Mouse (Mus musculus): ENCODE measurements around the gene Tpp2. TPM values are rescaled to one million over a fixed set of nuclear protein-coding genes. Genes with fewer than 3 reads are reported as not detected.
"Not testable (repeated sequence)": the region's sequence is repeated elsewhere in the genome, so short reads cannot be mapped to it uniquely, and the experiment has no call there.

The Tpp2 gene
- 64.0 and 70.9 TPM in 2 replicates for polyA plus RNA-seq (2016; fragmentation: Nextera tagmentation; extraction: Ambion mirVana)

DNA sequence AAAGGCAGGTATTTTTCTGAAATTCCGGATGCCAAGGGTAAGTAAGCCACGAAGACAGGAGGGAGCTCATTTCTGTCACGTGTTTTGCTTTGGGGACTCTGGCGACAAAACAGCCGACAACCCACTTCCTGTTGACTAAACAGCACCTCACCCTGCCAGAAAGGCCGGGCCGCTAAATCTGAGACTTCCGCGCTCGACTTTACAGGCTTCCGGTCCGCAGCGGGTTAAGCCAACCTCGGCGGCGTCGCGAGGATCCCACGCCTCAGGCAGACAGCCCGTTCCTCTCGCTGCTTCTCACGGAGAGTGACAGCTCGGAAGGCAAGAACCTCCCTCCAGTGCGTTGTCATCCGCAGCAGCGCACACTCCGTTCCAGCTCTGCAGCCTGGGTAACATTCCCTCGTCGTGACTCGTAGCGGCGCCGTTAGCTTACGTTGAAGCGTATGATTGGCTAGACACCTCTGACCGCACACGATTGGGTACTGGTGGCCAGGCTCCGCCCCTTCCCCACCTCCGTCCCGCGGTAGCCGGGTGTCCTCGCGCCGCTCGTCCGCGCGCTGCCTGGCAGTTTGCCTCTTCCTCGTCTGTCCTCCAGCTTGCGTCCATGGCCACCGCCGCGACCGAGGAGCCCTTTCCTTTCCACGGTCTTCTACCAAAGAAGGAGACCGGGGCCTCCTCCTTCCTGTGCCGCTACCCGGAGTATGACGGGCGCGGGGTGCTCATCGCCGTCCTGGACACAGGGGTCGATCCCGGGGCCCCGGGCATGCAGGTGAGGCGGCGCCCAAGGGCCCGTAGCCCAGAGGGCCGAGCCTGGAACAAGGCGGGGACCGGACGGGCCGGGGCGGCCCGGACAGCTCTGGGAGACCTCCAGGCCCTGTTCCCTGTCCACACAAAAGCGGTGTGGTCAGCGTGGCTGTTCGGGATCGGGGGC, at the start of gene Tpp2:
Gene Tpp2 (plus strand): TSS at position 160 of the 928 bp plus-strand sequence.
- Histone ChIP-seq H3K9me3 (replicated peaks) (no peaks in the 10 kb centered on the region), H3K36me3 (no peaks in the 10 kb centered on the region), H3K27me3 (no peaks in the 10 kb centered on the region), H3K4me2 (replicated peaks) (peak within 1 kb of the TSS; percentile 63), H3K4me3 (peak within 1 kb of the TSS; percentile 97), H3K4me1 (peaks cover 11% of the 10 kb centered on the region), H3K9ac (peak within 1 kb of the TSS; percentile 98), H3K27ac (peak within 1 kb of the TSS; percentile 94)
- peak; percentile 100 for ATAC-seq (ENCODE audit: low FRiP score)
- under 1% methylated on average over 76 of the region's 81 CpGs for WGBS

DNA sequence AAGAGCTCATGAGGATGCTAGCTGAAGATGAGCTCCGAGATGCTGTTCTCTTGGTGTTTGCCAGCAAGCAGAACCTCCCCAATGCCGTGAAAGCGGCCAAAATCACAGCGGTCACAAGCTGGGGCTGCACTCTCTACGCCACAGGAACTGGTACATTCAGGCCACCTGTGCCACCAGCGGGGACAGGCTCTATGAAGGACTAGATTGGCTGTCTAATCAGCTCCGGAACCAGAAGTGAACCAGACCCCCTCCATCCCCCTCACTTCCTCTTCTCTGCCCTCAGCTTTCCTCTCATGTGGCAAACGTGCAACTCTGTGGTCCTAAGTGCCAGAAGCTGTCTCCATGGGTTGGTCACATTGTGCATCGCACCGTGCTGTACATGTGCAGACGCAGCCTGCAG, 45.1 kb upstream of the Tpp2 start:
- not testable (repeated sequence) for H3K4me2 ChIP-seq (replicated peaks); H3K27ac ChIP-seq; H3K4me3 ChIP-seq; H3K9me3 ChIP-seq (replicated peaks); H3K4me1 ChIP-seq; H3K9ac ChIP-seq; ATAC-seq (ENCODE audit: low FRiP score); H3K36me3 ChIP-seq; H3K27me3 ChIP-seq
- 90% methylated on average over 11 of the region's 11 CpGs for WGBS

DNA sequence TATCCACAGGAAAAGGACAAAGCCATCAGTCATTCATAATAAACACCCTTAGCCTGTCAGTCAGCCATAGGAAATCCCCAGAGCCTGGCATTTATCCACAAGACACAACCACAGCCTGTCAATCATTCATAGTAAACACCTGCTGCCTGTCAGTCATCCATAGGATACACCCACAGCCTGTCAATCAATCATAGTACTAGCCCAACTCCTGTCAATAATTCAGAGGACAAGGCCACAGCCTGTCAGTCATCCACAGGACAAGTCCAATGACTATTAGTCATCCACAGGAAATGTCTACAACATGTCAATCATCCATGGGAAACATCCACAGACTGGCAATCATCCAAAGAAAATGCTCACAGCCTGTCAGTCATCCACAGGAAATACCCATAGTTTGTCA, 37.7 kb upstream of the Tpp2 start:
- ATAC-seq (ENCODE audit: low FRiP score): no peak
- Histone ChIP-seq H3K9me3 (replicated peaks) (no peaks in the 10 kb centered on the region), H3K27me3 (no peaks in the 10 kb centered on the region), H3K4me3 (no peak overlapping the region), H3K9ac (no peak overlapping the region), H3K36me3 (no peaks in the 10 kb centered on the region), H3K27ac (no peak overlapping the region), H3K4me2 (replicated peaks) (no peak overlapping the region), H3K4me1 (peaks cover 11% of the 10 kb centered on the region)

DNA sequence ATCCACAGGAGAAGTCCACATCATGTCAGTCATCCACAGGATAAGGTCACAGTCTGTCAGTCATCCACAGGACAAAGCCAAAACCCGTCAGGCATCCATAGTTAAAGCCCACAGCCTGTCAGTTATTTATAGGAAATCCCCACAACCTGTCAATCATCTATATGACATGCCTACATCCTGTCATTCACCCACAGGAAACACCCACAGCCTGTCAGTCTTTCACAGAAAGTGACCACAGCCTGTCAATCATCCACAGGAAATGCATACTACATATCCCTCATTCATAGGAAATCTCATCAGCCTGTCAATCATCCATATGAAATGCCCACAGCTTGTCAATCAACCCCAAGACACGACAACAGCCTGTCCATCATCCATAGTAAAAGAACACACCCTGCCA, 36.3 kb upstream of the Tpp2 start:
- Histone ChIP-seq H3K27me3 (no peaks in the 10 kb centered on the region), H3K4me3 (no peak overlapping the region), H3K9me3 (replicated peaks) (no peaks in the 10 kb centered on the region), H3K4me1 (peaks cover 11% of the 10 kb centered on the region), H3K4me2 (replicated peaks) (no peak overlapping the region), H3K9ac (no peak overlapping the region), H3K27ac (no peak overlapping the region), H3K36me3 (no peaks in the 10 kb centered on the region)
- 89% methylated on average over 2 of the region's 2 CpGs for WGBS
- no peak for ATAC-seq (ENCODE audit: low FRiP score)

DNA sequence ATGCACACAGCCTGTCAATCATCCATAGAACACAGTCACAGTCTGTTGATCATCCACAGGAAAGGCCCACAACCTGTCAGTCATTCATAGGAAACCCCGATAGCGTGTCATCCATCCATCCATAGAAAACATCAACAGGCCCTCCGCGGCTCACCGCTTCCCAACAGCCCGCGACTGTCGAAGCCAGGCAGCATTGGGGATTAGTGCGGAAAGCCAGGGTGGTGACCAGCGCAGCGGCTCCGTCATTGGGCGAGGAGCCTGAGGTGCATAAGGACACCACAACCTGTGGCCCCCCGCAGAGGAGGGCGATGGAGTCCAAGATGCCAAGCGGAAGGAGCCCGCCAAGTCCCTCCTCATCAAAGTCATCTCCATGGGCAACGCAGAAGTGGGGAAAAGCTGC, 35.5 kb upstream of the Tpp2 start:
- H3K9me3 ChIP-seq (replicated peaks): no peaks in the 10 kb centered on the region
- H3K4me1 ChIP-seq: peaks cover 11% of the 10 kb centered on the region
- no peaks in the 10 kb centered on the region for H3K27me3 ChIP-seq
- 80% methylated on average over 18 of the region's 18 CpGs for WGBS
- H3K4me3 ChIP-seq: no peak overlapping the region
- no peak overlapping the region for H3K9ac ChIP-seq
- H3K36me3 ChIP-seq: no peaks in the 10 kb centered on the region
- no peak overlapping the region for H3K27ac ChIP-seq
- ATAC-seq (ENCODE audit: low FRiP score): no peak
- no peak overlapping the region for H3K4me2 ChIP-seq (replicated peaks)

DNA sequence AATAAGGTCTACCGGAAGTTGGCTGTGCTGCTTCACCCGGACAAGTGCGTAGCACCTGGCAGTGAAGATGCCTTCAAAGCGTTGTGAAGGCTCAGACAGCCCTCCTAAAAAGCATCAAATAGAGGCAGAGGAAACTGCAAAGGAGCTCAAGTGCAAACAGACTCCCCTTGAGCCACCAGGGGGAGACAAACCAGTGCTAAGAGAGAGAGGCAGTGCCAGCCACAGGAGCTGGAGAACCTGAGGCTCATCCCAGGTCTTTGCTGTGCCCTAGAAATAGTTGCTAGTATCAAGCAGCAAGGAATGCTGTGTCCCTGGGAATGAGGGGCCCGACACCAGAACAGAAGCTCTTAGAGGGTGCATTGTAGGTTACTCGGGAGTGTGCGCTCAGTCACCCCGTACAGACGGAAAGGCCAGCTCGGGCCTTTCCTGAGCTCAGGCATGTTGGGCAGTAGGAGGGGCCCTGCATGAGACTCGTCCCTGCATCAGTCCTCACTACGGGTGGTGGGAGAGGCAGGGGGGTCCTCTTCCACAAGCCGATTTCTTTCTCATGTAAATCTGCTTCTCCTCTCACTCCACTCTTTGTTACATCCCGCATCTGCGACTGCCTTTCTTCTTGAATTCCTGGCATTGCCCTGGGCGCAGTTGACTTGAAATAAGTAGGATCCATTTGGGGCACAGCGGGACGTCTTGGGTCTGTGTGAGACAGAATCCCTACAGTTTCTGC, 34.3 kb upstream of the Tpp2 start:
- H3K9me3 ChIP-seq (replicated peaks): no peaks in the 10 kb centered on the region
- peak overlapping the region; percentile 33 for H3K4me3 ChIP-seq
- H3K36me3 ChIP-seq: no peaks in the 10 kb centered on the region
- WGBS: 13% methylated on average over 18 of the region's 18 CpGs
- no peak overlapping the region for H3K27ac ChIP-seq
- H3K4me2 ChIP-seq (replicated peaks): peak overlapping the region; percentile 57
- ATAC-seq (ENCODE audit: low FRiP score): peak; percentile 85
- H3K9ac ChIP-seq: 0 out of 2 replicates have a peak overlapping the region, but pooled peaks have one; percentile 50
- H3K27me3 ChIP-seq: no peaks in the 10 kb centered on the region
- peaks cover 11% of the 10 kb centered on the region for H3K4me1 ChIP-seq

DNA sequence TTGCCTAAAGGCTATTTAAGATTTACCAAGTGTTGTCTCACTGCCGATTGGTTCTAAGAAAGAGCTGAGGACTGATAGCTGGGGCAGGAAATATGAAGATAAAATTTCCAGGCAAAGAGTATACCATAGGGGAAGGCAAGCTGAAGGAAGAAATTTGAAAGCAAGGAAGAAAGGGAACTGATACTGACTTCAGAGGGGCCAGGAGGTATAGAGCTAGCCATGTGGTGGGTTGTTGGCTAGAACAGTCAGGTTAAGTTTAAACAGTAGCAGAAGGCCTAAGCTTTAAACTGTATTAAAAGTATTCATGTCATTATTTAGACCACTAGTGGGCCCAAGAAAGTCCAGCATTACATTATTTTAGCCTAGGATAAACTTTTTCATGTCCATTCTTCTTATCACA, 31.0 kb upstream of the Tpp2 start:
- Histone ChIP-seq H3K9me3 (replicated peaks) (no peaks in the 10 kb centered on the region), H3K4me1 (peaks cover 11% of the 10 kb centered on the region), H3K27ac (no peak overlapping the region), H3K27me3 (no peaks in the 10 kb centered on the region), H3K4me2 (replicated peaks) (no peak overlapping the region), H3K36me3 (no peaks in the 10 kb centered on the region), H3K9ac (no peak overlapping the region), H3K4me3 (no peak overlapping the region)
- WGBS: 85% methylated on average over 1 of the region's 1 CpGs
- no peak for ATAC-seq (ENCODE audit: low FRiP score)

DNA sequence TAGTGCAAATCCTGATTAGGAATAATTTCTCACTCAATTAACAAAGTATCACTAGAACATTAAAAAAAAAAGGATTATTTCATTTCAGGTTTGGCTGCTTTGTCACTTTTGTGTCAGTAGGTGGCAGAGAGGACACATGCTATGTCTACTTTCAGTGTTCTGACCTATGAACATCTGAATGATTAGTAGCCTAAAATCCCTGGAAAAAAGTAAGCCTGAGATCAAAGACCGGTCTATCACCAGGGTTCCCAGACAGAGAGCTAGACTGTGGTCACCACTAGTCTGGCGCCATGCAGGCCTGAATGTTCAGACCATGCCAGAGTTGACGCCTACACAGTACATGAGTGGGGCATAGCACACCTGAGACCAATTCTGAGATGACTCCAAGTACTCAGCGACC, 30.6 kb upstream of the Tpp2 start:
- no peak overlapping the region for H3K9ac ChIP-seq
- no peaks in the 10 kb centered on the region for H3K9me3 ChIP-seq (replicated peaks)
- H3K4me2 ChIP-seq (replicated peaks): no peak overlapping the region
- H3K4me1 ChIP-seq: peaks cover 11% of the 10 kb centered on the region
- WGBS: 77% methylated on average over 4 of the region's 4 CpGs
- no peak overlapping the region for H3K4me3 ChIP-seq
- ATAC-seq (ENCODE audit: low FRiP score): no peak
- no peak overlapping the region for H3K27ac ChIP-seq
- no peaks in the 10 kb centered on the region for H3K27me3 ChIP-seq
- no peaks in the 10 kb centered on the region for H3K36me3 ChIP-seq

DNA sequence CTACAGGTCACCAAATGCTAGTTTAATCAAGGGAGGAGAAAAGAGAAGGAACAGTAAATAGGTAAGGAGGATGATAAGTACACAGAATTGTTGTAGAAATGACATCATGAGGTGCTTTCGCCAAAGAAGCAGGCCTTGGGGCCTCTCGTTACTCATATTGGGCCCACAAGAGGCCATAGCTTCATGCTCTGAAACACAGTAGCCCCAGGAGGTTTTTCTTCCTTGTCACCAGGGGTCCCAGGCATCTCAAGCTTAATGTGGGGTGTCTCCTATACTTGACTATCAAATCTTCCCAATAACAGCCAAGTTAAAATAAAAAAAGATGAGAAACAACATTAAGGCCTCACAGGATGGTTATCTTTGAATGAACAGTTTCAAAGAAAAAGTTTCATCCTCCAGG, 18.0 kb upstream of the Tpp2 start:
- Histone ChIP-seq H3K27ac (no peak overlapping the region), H3K27me3 (no peaks in the 10 kb centered on the region), H3K4me1 (no peaks in the 10 kb centered on the region), H3K4me2 (replicated peaks) (no peak overlapping the region), H3K4me3 (no peak overlapping the region), H3K9ac (no peak overlapping the region), H3K9me3 (replicated peaks) (no peaks in the 10 kb centered on the region), H3K36me3 (no peaks in the 10 kb centered on the region)
- 63% methylated on average over 2 of the region's 2 CpGs for WGBS
- ATAC-seq (ENCODE audit: low FRiP score): no peak

DNA sequence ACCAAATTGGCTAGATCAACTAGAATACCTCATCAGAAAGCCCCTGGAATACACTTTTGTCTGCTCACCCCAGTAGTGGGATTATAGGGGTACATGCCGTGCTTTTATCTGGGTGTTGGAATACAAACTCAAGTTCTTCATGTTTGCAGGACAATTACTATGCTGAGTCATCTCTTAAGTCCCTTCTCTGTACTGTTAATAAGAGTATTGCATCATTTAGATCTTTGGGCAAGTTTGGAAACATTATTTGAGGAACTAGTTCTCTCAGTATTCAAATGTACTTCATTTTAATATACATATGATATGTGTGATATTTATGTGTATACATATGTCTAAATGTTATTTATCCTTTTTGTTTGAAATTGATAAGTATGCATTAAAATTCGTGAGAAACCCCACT, 16.6 kb upstream of the Tpp2 start:
- no peak for ATAC-seq (ENCODE audit: low FRiP score)
- no peaks in the 10 kb centered on the region for H3K9me3 ChIP-seq (replicated peaks)
- no peak overlapping the region for H3K9ac ChIP-seq
- H3K4me3 ChIP-seq: no peak overlapping the region
- no peak overlapping the region for H3K27ac ChIP-seq
- H3K27me3 ChIP-seq: no peaks in the 10 kb centered on the region
- WGBS: 55% methylated on average over 2 of the region's 2 CpGs
- no peaks in the 10 kb centered on the region for H3K4me1 ChIP-seq
- H3K4me2 ChIP-seq (replicated peaks): no peak overlapping the region
- H3K36me3 ChIP-seq: no peaks in the 10 kb centered on the region

DNA sequence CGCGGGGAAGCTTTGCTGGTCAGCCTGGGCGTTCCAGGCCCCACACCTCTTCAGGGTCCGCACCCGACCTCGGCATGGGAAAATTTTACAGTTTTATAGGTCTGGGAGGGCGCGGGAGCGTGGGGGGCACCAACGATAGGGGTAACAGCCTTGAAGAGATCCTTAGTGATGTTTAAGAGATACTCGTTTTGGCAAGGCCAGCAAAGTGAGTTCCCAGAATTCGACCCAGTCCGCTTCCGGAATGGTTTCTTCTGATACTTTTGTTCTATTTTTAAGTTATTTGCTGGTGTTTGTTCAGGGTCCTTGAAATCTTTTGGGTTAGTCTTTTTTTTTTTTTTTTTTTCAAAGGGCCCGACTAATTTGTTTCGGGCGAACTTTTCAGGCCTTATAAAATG, 966 bp downstream of the Tpp2 start:
- 4% methylated on average over 17 of the region's 17 CpGs for WGBS
- Histone ChIP-seq H3K36me3 (no peaks in the 10 kb centered on the region), H3K4me3 (peak overlapping the region; percentile 97), H3K4me2 (replicated peaks) (peak overlapping the region; percentile 60), H3K9ac (peak overlapping the region; percentile 98), H3K27me3 (no peaks in the 10 kb centered on the region), H3K9me3 (replicated peaks) (no peaks in the 10 kb centered on the region), H3K27ac (peak overlapping the region; percentile 94), H3K4me1 (peaks cover 11% of the 10 kb centered on the region)
- ATAC-seq (ENCODE audit: low FRiP score): no peak

DNA sequence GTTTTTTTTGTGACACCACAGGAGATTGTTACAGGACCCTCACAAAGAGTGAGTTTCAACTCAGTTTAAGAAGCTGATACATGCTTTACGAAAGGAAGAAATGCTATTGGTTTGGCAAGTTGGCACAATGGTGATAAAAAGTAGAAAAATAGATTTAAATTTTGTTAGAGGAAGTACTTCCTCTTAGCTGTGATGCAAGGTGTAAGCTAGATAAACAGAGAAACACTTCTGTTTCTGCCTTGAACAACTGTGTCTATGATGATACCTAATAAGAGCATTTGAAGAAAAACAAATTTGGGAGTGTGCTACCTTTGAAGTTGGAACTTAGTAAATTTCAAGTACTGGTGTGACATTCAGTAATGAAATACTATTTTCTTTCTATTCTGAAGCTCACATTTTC, 5.9 kb downstream of the Tpp2 start:
- 98% methylated on average over 1 of the region's 1 CpGs for WGBS
- peaks cover 17% of the 10 kb centered on the region for H3K36me3 ChIP-seq
- no peak overlapping the region for H3K4me2 ChIP-seq (replicated peaks)
- no peaks in the 10 kb centered on the region for H3K9me3 ChIP-seq (replicated peaks)
- no peak overlapping the region for H3K9ac ChIP-seq
- ATAC-seq (ENCODE audit: low FRiP score): no peak
- H3K4me3 ChIP-seq: no peak overlapping the region
- H3K27ac ChIP-seq: no peak overlapping the region
- H3K27me3 ChIP-seq: no peaks in the 10 kb centered on the region
- peaks cover 9% of the 10 kb centered on the region for H3K4me1 ChIP-seq

Measured in hindbrain, embryonic 12.5 days (tissue).